In the genomic region with DNA sequence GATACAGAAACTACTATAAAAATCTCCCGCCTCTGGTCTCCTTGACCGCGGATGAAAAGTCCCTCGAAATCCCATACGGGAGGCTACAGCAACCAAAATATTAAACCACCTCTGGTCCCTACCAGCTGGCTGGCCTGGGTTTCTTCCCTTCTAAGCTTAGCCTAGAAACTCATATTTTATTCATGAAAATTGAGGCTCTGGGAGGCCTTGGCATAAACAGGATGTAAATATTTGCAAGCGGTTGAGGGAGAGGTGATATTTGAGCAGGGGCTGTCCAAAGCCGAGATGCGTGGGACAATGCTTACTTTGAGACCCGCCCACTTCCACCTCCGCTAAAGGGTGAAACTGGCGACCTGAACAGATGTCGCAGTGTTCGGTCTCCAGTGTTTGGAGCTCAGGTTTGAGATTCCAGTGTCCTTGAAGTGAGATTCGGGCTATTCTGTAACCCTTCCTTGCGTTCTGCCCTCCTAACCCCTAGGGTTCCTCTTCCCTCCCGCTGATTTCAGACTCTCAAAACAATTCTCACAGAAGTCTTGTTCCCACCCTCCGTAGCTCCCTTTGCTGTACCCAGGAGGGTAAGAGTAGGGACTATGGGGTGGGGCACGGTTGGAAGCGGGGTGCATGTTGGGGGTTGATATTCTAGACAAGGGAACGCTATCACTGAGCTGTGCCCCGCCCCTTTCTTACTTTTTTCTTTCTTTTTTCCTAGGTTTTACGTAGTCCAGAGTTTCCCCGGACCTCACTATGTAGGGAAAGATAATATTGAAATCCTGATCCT, we compare ENCODE assay signal across 9 mouse cellular contexts. TPM values are rescaled to one million over a fixed set of nuclear protein-coding genes. Genes with fewer than 3 reads are reported as not detected.
DNase-seq lines count a peak whose midpoint lies in the region; ATAC-seq and TF ChIP-seq lines count a peak whose summit lies in the region.
"Had no signal": no experiment of that assay in that cellular context is flagged by ENCODE, and none has a peak within 500 bp of the region (broad histone marks: within the 10 kb centered on the region; RNA-seq: fewer than 3 reads in every experiment).

No protein-coding gene starts in this region.

- 0 out of 2 replicates have a peak, but pooled peaks have one; percentile 53 for ATAC-seq in embryonic facial prominence, embryonic 12.5 days (ENCODE audit: insufficient number of reproducible peaks, insufficient read depth, low FRiP score, low TSS enrichment)
- ATAC-seq: Patski had no signal

- H3K27me3 ChIP-seq in cerebellum, adult 2 months (ENCODE audit: control insufficient read depth, insufficient read depth, low read length), result no peaks in the 10 kb centered on the region
- no peaks in the 10 kb centered on the region for H3K27me3 ChIP-seq in embryonic facial prominence, embryonic 12.5 days
- H3K27me3 ChIP-seq in small intestine, adult 2 months (ENCODE audit: control insufficient read depth, insufficient read depth, low read length), result no peaks in the 10 kb centered on the region
- H3K27me3 ChIP-seq: Patski had no signal

- peak overlapping the region; percentile 95 for H3K4me3 ChIP-seq in cerebellum, adult 2 months (replicated peaks; ENCODE audit: insufficient read depth, low read depth, low read length)
- H3K4me3 ChIP-seq in embryonic facial prominence, embryonic 12.5 days, result peak overlapping the region; percentile 43
- peak overlapping the region; percentile 56 for H3K4me3 ChIP-seq in small intestine, adult 2 months (ENCODE audit: low read depth, low read length)

- peak; percentile 44 to 67 for DNase-seq in cerebellum, adult 2 months
- DNase-seq in cerebellum, adult 11-12 months, result no peak
- peak; percentile 35 for DNase-seq in adipocyte (ENCODE audit: low spot score)
- peak; percentile 73 to 81 for DNase-seq in heart, postnatal 10 days
- peak; percentile 78 to 84 for DNase-seq in kidney, postnatal 25 days
- DNase-seq in lung, postnatal 4 days, result peak; percentile 60 to 63

- peak overlapping the region; percentile 40 for H3K9ac ChIP-seq in embryonic facial prominence, embryonic 12.5 days

- H3K4me1 ChIP-seq in cerebellum, adult 2 months (ENCODE audit: control insufficient read depth, insufficient read depth, low read length), result no peaks in the 10 kb centered on the region
- peaks cover 25% of the 10 kb centered on the region for H3K4me1 ChIP-seq in embryonic facial prominence, embryonic 12.5 days
- H3K4me1 ChIP-seq in small intestine, adult 2 months (ENCODE audit: control insufficient read depth, insufficient read depth, insufficient read length, low read length), result peaks cover 14% of the 10 kb centered on the region

- no peak for TF ChIP-seq POLR2A in cerebellum, adult 2 months (IDR thresholded peaks at IDR 0.05; ENCODE audit: borderline replicate concordance, insufficient read depth, low read length)
- TF ChIP-seq POLR2A in small intestine, adult 2 months (IDR thresholded peaks at IDR 0.05; ENCODE audit: low read depth, low read length), result 0 out of 2 replicates have a peak, but pooled peaks have one; percentile 8

- H3K9me3 ChIP-seq in embryonic facial prominence, embryonic 12.5 days, result no peaks in the 10 kb centered on the region

- H3K27ac ChIP-seq in cerebellum, adult 2 months (ENCODE audit: insufficient read depth, low read length), result 0 out of 2 replicates have a peak overlapping the region, but pooled peaks have one; percentile 51
- peak overlapping the region; percentile 69 for H3K27ac ChIP-seq in embryonic facial prominence, embryonic 12.5 days
- peak overlapping the region; percentile 68 for H3K27ac ChIP-seq in small intestine, adult 2 months (ENCODE audit: insufficient read depth, low read depth, low read length)

- H3K4me2 ChIP-seq in embryonic facial prominence, embryonic 12.5 days (replicated peaks), result peak overlapping the region; percentile 65

- WGBS in cerebellum, adult 2 months, result under 1% methylated on average over 23 of the region's 23 CpGs
- WGBS in embryonic facial prominence, embryonic 12.5 days, result 1% methylated on average over 23 of the region's 23 CpGs
- under 1% methylated on average over 23 of the region's 23 CpGs for WGBS in small intestine, adult 2 months

- intact Hi-C loops in heart, postnatal 10 days (cut with DNase I), result no loop called here

- no peak for TF ChIP-seq CTCF in cerebellum, adult 2 months (IDR thresholded peaks at IDR 0.05; ENCODE audit: borderline replicate concordance, insufficient read depth, low read depth, low read length)
- TF ChIP-seq CTCF in small intestine, adult 2 months (IDR thresholded peaks at IDR 0.05; ENCODE audit: extremely low read depth, insufficient read length, insufficient replicate concordance, low read depth, low read length), result no peak; the same call in 1 of the 2 replicates

- H3K36me3 ChIP-seq in embryonic facial prominence, embryonic 12.5 days, result no peaks in the 10 kb centered on the region
- H3K36me3 ChIP-seq in small intestine, adult 2 months (ENCODE audit: control insufficient read depth, insufficient read depth, low read length), result no peaks in the 10 kb centered on the region

RNA-seq across cellular contexts. Expression of gene Rfc2, which starts 9.2 kb away (rescaled TPM):
- polyA plus RNA-seq in cerebellum, adult 2 months (2012; rRNA removed), result 113 and 116 TPM in 2 replicates
- polyA plus RNA-seq in embryonic facial prominence, embryonic 12.5 days (2016; fragmentation: Nextera tagmentation; extraction: Ambion mirVana), result 307 and 317 TPM in 2 replicates
- 10 to 100 TPM; 37.6 to 39.8 TPM for total RNA-seq in heart, postnatal 10 days (2021)
- 15.1 and 35.4 TPM in 2 replicates for polyA plus RNA-seq in small intestine, adult 2 months (2012; rRNA removed)

RNA-seq across cellular contexts. Expression of gene Syna, which starts 11.9 kb away (rescaled TPM):
- polyA plus RNA-seq in cerebellum, adult 2 months (2012; rRNA removed), result 0.05 TPM in 1 of 2 replicates, not detected in the other
- 0.15 TPM in 1 of 2 replicates, not detected in the other for polyA plus RNA-seq in embryonic facial prominence, embryonic 12.5 days (2016; fragmentation: Nextera tagmentation; extraction: Ambion mirVana)
- total RNA-seq in heart, postnatal 10 days (2021), result not detected
- polyA plus RNA-seq in small intestine, adult 2 months (2012; rRNA removed), result 1.6 and 3.1 TPM in 2 replicates

RNA-seq across cellular contexts. Expression of gene Clip2, which starts 19.7 kb away (rescaled TPM):
- polyA plus RNA-seq in cerebellum, adult 2 months (2012; rRNA removed), result 54.2 and 59.1 TPM in 2 replicates
- polyA plus RNA-seq in embryonic facial prominence, embryonic 12.5 days (2016; fragmentation: Nextera tagmentation; extraction: Ambion mirVana), result 7.4 and 7.6 TPM in 2 replicates
- total RNA-seq in heart, postnatal 10 days (2021), result 10 to 100 TPM; 14.6 to 16.0 TPM
- polyA plus RNA-seq in small intestine, adult 2 months (2012; rRNA removed), result 24.0 and 43.4 TPM in 2 replicates

RNA-seq across cellular contexts. Expression of gene Lat2, which starts 42.9 kb away (rescaled TPM):
- 2.1 and 3.0 TPM in 2 replicates for polyA plus RNA-seq in cerebellum, adult 2 months (2012; rRNA removed)
- 1.9 and 3.3 TPM in 2 replicates for polyA plus RNA-seq in embryonic facial prominence, embryonic 12.5 days (2016; fragmentation: Nextera tagmentation; extraction: Ambion mirVana)
- 1 to 10 TPM; 2.8 to 4.5 TPM for total RNA-seq in heart, postnatal 10 days (2021)
- polyA plus RNA-seq in small intestine, adult 2 months (2012; rRNA removed), result 4.0 and 6.9 TPM in 2 replicates

Comparison
In these comparisons a context has a peak if more than half of its experiments do, and no peak if none do; other contexts are left out.
1. H3K4me3 ChIP-seq: peak in every context shown above with its lines; median percentile 95 in cerebellum, adult 2 months; 56 in small intestine, adult 2 months; 43 in embryonic facial prominence, embryonic 12.5 days.